Mouse (Mus musculus): ENCODE data around the gene Chchd6. TPM values are rescaled to one million over a fixed set of nuclear protein-coding genes. Genes with fewer than 3 reads are reported as not detected.

Chchd6 gene
- total RNA-seq, 2 experiments from 2014 or later, result 73.8 to 89.8 TPM

DNA sequence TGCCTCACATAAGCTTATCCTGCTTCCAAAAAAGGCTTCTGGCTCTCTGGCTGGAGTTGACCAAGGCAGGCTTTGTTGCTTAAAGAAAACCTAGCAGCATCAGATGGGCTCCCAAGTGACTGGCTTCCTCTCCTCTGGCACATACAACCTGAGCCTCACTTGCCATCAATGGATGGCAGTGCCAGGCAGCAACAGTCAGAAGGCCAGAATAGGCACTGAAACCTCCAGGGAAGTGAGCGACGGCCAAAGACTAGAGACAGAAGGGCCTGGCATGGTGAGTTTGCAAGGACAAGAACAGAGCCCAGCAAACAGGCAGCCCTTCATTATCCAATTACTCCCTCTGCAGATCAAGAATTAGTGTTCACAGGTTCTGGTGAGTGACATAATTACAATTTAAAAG, 70.7 kb downstream of the Chchd6 start:
- no peak for DNase-seq (ENCODE audit: low spot score in 2 of 2)

GRCm38 (mm10) chr6:89510154-89510553, 85.3 kb downstream of the Chchd6 start:
- no peak for DNase-seq (ENCODE audit: low spot score in 2 of 2)

DNA sequence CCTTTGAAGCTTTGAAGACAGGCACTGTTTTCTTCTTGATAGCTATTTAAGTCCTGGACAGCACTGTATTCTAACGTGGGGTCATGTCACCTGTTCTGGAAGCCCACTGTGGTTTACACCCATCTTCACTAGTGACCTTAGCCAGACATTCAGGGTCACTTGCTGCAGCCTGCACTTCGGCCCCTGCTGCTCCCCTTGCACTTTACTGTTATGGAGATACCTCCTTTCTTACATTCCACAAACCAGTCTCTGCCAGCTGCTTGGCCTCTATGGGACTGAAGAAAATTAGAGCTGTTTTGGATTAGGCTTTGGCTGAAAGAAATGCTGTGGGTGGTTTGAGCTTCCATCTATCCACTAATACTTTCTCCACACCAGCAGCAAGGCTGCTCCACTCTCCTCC, 86.7 kb downstream of the Chchd6 start:
- DNase-seq (ENCODE audit: low spot score in 2 of 2), result no peak

- no peak for DNase-seq (ENCODE audit: low spot score in 2 of 2)
Measured at GRCm38 (mm10) chr6:89508263-89508662, 87.2 kb downstream of the Chchd6 start.

- no peak for DNase-seq (ENCODE audit: low spot score in 2 of 2)
Measured at GRCm38 (mm10) chr6:89499961-89500360, 95.5 kb downstream of the Chchd6 start.

- DNase-seq (ENCODE audit: low spot score in 2 of 2), result peak in 1 of 2 experiments; percentile 26
Measured at GRCm38 (mm10) chr6:89498764-89499516, 96.5 kb downstream of the Chchd6 start.

DNA sequence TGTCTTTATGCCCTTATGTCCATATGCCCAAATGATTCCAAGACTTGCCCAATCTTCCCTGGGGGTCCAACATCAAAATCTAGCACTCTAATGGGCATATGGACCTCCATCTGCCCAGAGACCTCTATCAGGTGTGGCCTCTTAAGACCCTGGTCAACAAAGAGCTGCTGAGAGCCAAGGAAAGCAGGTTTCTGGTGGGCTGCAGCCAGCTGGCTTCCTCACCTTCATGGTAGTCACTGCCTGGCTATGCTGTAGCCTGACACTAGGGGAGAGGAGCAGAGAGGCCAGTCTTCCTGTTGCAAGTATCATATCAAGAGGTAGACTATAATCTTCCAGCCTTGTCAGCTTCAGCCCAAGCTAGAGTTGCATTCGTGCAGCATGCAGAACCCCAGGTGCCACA, 98.5 kb downstream of the Chchd6 start:
- DNase-seq (ENCODE audit: low spot score in 2 of 2), result no peak

- no peak for DNase-seq (ENCODE audit: low spot score in 2 of 2)
Measured at GRCm38 (mm10) chr6:89492368-89492767, 103.1 kb downstream of the Chchd6 start.

DNA sequence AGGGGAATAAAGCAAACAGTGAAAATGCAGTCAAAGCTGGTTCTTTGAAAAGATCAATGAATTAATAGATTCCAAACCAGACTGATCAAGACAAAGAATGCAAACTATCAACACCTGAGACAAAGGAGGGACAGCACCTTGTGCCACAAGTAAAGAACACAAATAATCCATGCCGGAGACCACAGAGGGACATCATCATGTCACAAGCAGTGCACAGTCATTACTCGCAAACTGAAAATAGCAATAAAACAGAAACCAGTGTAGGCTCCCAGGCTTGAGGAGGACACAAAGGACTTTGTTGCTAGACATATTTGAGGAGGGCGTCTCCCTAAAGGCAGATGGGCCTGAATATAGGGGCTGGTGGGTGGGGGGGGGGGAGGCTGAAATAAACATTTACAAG, 105.1 kb downstream of the Chchd6 start:
- no peak for DNase-seq (ENCODE audit: low spot score in 2 of 2)

- DNase-seq (ENCODE audit: low spot score in 2 of 2), result no peak
Measured at GRCm38 (mm10) chr6:89489533-89489932, 105.9 kb downstream of the Chchd6 start.

DNA sequence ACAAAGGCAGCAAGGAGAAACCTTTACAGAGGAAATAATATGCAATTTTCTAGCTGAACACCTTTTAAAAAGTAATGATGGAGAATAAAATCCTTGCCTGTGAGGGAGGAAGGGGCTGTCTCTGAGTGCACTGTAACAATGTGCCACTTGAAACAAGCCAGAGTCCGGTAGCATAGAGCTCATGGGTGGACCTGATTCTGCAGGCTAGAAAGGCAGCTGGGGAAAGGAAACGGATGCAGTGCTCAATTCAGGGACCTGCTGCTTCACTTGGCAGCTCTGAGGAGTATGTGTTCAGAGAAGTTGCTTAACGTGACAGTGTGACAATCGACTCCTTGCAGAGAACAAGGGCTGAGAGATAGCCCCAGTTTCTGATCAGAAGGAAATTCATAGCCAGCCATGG, 109.4 kb downstream of the Chchd6 start:
- no peak for DNase-seq (ENCODE audit: low spot score in 2 of 2)

DNA sequence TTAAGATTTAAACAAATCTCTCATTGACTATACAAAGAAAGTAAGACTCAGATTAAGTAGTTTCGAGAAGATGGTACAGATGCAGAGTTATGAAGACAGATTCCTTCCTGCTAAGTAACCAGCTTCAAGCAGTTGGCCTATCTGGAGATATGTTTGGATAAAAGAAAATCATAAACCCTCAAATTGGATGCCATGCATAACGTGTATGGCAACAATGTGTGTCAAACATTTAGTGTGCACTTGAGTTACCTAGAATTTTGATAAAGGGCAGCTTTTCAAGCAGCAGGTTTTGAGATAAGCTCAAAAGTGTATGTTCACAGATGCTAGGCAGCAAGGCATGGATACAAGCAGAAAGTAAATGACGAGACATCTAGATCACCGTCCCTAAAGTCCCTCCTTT, 114.3 kb downstream of the Chchd6 start:
- DNase-seq (ENCODE audit: low spot score in 2 of 2), result no peak

DNA sequence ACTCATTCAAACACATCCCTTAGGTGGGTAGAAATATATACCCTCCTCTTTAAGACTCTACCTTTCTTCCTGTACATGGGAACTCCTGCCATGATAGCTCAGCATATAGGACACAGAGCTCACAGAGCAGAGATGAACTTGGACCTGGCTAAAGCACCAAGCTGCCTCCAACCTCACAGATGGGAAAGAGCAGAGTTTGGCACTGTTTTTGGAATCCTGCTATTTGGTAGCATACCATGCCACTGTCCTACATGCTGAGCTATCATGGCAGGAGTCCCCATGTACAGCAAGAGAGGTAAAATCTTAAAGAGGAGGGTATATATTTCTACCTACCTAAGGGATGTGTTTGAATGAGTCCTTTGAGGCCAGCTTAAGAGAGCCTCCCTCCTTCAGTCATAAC, 127.5 kb downstream of the Chchd6 start:
- no peak for DNase-seq (ENCODE audit: low spot score in 2 of 2)

DNA sequence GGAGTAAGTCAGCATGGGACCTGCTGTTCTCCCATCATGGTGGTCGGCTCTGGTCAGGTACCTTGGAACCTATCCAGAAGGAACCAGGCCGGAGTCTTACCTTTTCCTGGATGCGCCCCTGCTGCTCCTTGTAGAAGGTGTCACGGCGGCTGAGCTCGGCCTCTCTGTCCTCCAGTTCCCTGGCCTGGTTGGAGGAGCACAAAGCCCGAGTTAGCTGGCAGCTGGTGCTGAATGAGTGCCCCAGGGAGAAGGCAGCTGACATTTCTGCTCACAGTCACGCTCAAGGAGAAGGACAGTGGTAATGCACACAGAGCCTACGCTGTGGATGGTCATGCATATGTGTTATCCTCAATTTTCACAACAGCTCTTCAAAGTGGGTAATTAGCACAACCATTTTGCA, 128.2 kb downstream of the Chchd6 start:
- DNase-seq (ENCODE audit: low spot score in 2 of 2), result no peak

- DNase-seq (ENCODE audit: low spot score in 2 of 2), result peak in 1 of 2 experiments; percentile 52
Measured at GRCm38 (mm10) chr6:89466875-89467274, 128.6 kb downstream of the Chchd6 start.

- no peak for DNase-seq (ENCODE audit: low spot score in 2 of 2)
Measured at GRCm38 (mm10) chr6:89466053-89466708, 129.3 kb downstream of the Chchd6 start.

GRCm38 (mm10) chr6:89462223-89462760, 133.2 kb downstream of the Chchd6 start:
- no peak for DNase-seq (ENCODE audit: low spot score in 2 of 2)

GRCm38 (mm10) chr6:89461250-89462222, 133.9 kb downstream of the Chchd6 start:
- peak in 1 of 2 experiments; percentile 37 for DNase-seq (ENCODE audit: low spot score in 2 of 2)

DNA sequence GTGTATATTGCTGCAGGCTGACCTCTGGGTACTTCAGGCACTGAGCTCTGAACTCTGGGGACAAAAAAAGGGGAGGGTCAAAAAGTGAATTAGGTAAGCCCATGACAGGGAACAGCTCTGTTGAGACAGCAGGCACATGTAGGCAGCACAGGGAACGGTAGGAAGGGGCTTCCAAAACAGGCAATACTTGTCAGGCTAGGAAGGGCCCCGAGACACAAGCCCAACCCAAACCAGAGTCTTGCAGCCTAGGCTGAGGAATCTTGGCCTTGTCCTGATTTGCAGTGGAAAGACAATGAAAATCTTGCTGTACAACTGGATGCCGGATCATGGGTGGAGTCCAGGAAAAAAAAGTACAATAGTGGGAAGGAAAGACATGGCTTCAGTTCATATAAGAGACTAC, 135.8 kb downstream of the Chchd6 start:
- DNase-seq (ENCODE audit: low spot score in 2 of 2), result no peak

GRCm38 (mm10) chr6:89457601-89458000, 137.9 kb downstream of the Chchd6 start:
- no peak for DNase-seq (ENCODE audit: low spot score in 2 of 2)

- no peak for DNase-seq (ENCODE audit: low spot score in 2 of 2)
Measured at GRCm38 (mm10) chr6:89456409-89456961, 139.0 kb downstream of the Chchd6 start.
